Mouse (Mus musculus) kidney, adult 18-20 months (tissue): ENCODE measurements around the gene Mast4.
"Not testable (repeated sequence)": the region's sequence is repeated elsewhere in the genome, so short reads cannot be mapped to it uniquely, and the experiment has no call there.

Experiments used
- DNase-seq: peaks from one replicate; pipeline ENCODE4 v3.0.0; 2021

Gene Mast4

DNA sequence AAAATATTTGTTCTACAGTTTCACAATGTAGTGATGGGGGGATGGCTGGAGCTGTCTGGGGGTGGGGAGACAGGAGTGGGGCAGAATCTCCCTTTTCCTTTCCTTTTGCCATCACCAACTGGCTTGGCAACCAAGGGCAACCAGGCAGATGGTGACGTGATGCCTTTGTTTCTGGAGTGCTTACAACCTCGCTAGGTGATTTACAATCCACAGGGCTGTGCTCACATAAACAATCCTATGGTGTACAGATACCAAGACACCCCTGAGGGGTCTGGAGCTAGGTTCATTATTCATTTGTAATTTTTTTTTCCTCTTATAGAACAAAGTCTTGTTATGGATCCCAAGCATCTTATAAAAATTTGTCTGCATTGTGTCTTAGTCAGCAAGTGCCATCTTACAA is 601.2 kb downstream of the Mast4 start:
- no peak for DNase-seq

DNA sequence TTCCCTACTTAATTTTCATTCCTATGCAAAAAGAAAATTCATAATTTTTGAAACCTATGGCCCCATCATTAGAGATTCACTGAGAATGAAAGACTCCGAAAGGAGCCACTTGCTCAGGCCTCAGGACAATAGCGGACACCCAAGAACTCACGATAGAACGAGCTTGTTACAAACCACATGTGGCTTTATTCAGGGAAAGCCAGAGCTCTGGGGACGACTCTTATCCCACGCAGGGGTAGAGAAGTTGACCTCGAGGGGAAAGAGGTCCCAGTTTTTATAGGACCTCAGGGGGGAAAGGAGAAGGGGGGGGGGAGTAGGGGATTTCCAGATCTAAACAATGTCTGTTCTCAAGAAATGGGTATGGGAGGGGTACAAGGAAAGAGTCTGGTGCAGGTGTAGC is 605.3 kb downstream of the Mast4 start:
- DNase-seq: not testable (repeated sequence)

DNA sequence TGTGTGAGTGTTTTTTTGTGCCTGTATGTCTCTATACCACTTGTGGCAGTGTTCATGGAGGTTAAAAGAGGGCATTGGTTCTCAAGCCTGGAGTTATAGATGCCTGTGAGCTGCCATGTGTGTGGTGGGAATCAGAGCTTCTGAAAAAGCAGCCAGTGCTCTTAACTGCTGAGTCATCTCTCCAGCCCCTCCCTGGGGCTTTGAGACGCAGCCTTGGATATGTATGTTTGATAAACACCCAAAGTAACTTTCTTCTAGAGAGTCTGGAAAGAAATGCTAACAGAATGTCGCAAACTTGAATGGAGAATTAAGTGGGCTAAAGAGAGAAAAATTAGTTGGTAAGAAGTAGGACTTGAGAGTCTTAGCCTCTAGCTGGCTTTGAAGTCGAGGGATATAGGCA is 606.3 kb downstream of the Mast4 start:
- no peak for DNase-seq

DNA sequence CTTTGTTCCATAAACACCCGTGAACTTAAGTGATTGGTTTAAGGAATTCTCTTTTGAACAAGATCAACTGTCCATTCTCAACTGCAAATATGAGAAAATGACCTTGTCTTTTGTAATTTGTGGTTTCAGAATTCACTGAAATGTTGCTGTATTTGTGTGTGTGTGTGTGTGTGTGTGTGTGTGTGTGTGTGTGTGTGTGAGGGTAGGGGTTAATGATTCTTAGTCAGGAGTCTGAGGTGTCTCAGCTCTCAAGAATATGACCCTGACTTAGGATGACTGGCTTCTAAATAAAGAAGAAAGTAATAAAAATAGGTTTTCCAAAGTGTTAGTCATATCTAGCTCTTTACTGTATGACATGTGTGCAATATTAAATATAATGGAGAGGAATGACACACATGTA is 607.4 kb downstream of the Mast4 start:
- DNase-seq: no peak

DNA sequence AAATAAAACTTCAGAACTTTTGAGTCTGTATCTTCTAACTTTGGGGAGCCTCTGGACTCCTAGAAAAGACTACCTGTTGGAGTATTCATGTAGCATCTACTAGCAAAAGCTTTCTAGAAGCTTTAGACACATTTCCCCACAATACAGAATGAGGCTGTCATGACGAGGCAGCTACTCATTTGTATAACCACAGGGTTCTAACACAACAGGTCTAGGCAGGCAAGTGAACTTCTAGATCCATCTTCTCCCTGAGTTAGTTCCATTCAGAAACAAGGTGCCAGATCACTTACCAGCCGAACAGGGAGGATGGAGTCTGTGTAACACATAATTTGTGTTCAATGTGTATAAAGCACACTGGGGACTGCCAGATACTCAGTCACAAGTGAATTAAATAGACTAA is 608.4 kb downstream of the Mast4 start:
- no peak for DNase-seq

DNA sequence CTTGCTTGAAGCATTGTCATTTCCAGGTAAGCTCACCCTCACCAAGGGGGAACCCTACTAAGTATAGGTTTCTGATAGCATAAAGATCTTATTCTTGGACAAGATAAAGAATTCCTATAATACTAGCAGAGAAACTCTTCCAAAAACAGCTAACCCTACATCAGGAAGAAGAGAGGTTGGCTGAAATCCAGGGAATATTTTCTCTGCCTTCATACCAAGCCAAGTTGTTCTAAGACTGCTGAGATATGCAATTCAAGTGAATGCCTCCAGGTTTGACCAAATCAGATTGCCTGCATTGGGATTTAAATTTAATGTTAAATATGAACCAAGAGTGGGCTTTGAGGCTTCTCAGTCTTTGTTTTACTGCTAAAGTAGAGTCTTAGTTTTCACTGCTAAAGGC is 608.9 kb downstream of the Mast4 start:
- no peak for DNase-seq

DNA sequence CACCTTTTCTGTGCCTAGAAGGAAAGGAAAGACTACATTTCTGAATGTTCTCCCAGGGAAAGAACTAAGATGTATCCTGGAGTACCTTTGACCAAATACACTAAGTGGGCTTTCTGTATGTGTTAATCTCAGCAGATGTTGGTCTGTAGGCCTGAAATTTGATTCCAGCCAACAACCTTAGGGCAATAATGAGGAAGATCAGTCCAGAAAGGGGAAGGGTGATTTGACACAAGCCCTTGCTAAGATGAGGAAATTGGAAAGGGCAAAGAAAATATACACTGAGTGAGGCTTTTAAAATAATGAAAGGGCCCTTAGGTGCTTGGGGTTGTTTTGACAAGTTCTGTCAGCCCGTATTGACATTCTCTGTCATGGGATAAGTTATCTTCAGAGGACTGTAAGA is 617.3 kb downstream of the Mast4 start:
- no peak for DNase-seq

DNA sequence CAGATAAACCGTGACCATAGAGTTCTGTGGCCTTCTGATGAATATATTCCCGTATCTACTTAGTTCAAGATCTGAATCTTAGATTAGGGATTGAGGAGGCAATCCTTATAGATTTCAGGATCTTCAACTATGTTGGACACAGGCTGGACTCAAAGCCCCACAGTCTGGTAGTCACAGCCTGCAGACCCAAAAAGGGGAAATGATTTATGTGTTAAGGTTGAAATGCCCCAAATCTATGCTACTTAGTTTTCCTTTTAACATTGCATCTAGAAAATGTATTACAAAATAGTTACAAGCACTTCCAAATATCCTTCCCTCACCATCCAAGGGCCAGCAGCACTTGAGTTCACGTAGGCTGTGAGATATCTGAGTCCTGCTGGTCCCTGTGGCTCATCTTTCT is 633.6 kb downstream of the Mast4 start:
- DNase-seq: no peak

DNA sequence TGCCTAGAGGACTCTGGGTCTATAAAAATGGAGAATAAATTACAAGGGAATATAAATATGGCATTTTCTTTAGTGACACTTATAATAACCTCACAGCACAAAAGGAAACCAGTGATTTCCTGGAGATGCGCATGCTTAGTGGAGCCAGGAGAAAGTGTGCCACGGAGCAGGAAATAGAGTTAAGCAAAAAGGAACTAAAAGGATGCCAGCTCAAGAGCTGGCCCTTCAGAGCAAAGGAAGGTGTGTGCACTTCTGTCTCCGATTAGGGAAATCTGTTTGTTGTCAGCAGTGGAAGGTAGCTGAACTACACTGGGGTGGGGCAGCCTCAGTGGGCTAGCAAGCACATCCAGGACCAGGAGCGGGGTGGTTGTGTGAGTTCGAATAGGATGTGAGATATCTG is 634.1 kb downstream of the Mast4 start:
- DNase-seq: no peak

DNA sequence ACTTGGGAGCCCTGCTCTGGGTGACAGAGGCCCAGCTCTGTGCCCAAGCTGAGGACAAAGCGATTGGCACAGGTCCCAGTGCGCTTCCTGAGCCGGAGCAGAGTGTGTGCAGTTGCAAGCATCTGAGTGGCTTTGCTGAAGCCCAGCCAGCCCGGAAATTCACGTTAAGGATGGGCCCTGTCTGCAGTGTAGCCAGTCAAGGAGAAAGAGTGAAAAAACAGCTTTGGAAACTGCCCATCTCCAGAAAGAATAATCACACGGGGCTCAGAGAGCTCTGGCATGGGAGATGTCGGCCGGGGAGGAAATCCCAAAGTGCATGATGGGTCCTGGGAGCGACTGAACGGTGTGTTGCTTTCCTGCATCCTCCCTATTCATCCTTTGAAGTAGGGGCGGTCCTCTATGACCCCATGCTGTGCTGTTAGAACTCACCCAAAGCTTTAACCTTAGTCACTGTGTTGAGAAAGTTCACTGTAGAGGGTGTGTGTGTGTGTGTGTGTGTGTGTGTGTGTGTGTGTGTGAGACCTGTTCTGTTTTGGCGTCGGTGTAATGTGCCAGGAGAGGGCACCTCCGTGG is 635.5 kb downstream of the Mast4 start:
- peak; percentile 61 for DNase-seq

DNA sequence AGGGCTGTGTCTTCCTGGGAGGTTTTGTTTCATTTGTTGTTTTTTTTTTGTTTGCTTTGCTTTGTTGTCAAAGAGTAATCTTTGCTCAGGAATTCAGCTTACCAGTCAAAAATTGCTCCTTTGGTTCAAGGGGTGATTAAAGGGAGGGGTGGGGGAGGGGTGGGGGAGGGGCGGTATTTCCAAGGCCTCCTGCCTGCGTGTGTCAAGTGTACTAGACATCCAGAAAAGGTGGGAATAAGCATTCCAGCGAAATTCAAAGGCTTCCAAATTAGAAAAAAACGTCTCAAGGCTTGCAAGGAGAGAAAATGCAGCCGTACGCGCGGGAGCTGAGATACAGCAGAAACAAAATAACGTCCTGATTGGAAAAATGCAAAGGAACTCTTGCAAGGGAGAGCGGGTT is 636.0 kb downstream of the Mast4 start:
- no peak for DNase-seq

DNA sequence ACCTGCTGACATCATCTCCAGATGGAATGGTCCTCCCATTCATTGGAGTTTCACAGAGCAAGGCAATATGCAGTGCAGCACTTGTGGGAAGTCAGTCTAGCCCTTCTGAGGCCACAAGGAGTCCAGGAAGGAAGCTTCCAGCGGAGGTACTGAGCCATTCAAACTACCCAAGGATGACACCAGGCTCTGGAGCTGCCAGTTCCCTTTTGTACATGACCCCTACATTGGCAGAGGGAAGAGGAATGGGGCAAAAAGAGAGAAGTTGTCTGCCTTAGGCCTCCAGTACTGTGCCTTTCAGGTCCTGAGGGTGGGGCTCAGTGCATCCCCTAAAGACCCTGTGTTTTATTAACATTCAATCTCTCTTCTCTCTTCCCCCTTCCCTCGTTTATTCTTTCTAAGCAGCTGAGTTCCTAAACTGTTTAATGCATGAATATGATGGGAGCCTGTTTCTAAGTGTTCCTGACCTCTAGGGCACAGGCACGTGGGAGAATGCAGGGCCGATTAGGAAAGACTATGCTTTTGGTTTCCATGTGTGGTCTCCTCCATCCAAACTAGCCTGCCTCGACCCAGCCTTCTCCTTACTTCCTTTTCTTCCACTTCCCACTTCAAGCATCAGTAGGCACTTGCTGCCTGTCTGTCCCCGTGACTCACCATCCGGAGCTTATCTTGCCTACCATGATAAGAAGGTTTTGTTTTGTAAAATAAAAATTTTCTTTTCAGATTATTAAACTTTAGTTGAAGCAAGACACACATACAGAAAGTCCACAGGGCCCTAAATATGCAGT is 639.0 kb downstream of the Mast4 start:
- no peak for DNase-seq

DNA sequence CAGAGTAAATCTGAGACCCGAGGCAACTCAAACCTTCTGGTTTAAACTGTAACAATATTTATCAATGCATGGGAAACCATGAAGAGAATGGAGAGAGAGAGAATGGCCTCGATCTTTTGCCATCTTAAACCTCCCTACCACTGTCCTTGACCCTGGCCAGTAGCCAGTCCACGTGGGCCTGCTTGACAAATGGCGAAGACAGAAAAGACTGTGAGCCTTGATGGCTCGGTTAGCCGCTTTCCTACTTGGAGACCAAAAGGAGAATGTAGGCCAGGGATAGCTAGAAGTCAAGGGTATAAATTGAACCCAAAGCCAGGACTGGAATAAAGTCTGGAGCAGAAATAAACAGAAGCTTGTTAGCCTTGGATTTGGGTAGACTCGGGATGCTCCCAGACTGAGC is 640.1 kb downstream of the Mast4 start:
- DNase-seq: no peak

DNA sequence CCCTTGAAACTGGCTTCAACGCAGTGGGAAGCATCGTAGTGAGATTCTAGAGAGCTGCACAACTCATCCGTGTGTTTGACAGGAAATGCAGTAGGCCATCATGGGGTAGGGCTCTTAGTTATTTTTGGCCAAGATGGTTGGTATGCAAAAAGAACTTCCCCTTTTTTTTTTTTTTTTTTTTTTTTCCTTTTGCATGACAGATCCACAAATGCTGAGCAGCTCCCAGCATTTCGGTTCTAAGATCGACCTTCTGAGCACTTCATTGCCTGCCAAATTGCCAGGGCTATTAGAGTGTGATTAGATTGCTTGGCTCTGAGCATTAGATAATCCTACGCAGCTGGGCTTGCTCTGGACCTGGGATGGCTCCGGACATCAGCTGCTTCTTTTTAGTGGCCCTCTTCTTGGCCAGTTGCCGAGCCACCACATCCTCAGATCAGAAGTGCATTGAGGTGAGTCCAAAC is 640.9 kb downstream of the Mast4 start, which contains the start of gene Cd180:
Cd180 (plus strand) TSS at position 218 of the 461 bp plus-strand sequence.
- DNase-seq: peak; percentile 18

DNA sequence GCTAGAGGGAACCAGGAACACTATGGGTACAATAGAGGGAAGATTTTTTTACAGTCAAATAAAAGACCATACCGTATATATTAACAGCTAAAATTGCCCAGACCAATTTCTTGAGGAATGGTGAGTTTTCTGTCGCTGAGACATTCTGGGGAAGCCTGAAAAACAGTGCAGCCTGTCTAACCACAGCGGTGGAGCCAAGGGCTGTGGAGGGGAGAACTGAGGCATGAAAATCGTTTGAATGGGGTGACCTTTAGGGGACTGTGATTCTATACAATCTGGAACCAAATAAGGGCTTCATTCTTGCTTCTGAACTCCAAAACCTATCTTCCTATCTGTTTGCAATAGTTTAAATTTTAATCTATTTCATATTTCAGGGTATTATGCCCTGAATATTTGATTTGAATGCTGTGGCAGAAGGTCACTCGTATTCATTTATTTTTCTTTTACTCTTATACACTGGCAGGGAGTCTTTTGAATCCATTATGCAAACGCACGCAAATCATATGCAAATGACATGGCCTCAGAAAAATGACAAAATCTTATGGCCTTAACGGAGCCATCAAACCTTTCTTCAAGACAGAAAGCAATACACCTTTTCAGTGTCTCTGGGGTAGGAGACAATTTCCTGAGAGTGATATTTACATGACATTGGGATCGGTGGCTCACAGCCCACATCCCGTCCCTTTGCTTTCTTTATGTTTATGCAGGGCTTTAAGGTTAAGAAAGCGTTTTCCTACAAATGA is 642.7 kb downstream of the Mast4 start:
- DNase-seq: no peak

DNA sequence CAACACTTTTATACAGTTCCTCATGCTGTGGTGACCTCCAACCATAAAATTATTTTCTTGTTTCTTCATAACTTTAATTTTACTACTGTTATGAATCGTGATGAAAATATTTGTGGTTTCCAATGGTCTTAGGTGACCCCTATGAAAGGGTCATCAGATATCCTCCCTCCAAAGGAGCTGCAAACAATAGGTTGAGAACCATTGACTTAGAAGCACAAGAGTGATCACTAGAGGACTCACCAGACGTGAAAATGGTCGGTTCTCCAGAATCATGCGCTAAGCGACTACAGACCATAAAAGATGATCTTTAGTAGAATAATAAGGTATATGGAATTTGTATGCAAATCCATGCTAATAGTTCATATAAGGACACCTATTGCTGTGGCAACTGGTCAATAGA is 644.1 kb downstream of the Mast4 start:
- DNase-seq: no peak

DNA sequence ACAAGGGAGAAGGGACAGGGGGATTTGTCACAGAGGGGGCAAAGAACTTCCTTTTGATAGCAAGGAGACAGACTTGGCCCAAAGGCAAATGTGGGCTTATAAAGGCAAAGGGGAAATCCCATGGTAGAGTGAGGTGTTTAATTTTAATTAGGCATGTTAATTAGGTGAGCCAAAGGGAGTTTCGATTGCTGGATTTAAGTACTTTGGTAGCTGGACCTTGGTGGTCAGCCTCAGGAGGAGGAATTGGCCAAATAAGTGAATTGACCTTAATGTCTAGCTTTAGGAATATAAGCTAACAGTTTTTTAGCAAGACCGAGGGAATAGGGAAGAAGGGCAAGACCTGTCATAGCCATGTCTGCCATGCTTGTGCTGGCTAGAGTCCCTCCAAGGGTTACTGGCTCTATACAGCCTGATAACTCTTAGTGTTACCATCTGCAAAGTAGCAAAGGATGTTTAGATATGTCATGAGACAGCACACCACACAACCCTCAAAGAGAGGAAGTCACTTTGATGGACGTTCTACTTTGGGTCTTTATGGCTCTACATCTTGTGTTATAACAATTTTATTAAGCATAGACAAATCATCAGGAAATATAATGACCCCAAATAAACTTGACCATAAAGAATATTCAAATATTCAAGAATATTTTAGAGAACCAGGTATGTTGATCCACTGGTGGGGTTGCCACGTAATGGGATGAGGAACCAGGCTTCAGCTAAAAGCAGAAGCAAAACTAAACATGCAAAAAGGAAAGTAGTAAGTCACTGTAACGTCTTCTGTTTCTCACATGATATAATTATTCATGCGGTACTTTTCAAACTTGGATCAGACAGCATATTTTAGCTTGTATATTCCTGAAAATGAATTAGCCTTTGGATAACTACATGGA is 644.9 kb downstream of the Mast4 start:
- DNase-seq: no peak

DNA sequence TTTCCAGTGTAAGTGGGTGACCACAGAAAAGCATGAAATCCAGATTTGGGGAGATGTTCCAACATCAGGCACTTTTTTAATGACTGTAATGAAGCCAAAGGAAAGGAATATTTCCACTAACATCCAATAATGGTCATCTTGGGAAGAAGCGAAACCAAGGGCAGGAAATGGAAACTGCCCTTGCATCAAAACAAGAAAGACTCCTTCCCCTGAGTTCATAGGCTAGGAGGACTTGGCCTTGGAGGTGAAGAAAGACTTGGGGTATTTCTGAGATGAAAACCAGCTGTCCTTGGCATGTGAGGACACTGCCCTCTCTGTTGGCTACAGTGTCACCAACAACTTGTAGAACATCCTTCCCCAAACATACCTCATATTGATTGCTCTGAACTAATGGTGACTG is 646.2 kb downstream of the Mast4 start:
- no peak for DNase-seq

DNA sequence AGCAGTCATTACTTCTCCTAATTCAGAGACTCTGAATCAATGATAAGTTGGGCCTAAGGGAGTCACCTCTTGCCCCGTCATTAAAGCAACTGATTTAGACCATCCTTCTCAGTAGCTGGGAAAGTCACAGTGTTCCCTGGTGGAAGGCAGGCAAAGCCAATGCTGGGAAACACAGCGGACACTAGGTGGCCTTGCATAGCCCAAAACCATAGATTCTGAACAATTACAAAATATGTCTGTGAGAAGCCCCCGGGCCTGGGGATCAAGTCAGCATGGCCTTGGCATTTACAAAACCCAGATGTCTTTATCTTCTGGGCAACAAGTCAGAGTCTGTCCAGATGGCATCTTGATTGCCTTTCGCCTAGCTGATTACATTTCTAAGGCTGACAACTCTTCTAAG is 649.4 kb downstream of the Mast4 start:
- DNase-seq: no peak
